Mouse (Mus musculus): ENCODE measurements around the gene Pfkp. TPM values are rescaled to one million over a fixed set of nuclear protein-coding genes. Genes with fewer than 3 reads are reported as not detected.

The Pfkp gene
- polyA plus RNA-seq, 1 experiment from 2014 or later: 16.7 TPM

GRCm38 (mm10) chr13:6632935-6633334, 15.6 kb downstream of the Pfkp start:
- Histone ChIP-seq H3K9me3 (ENCODE audit: control insufficient read depth, low read length) (no peaks in the 10 kb centered on the region), H3K27ac (ENCODE audit: low read depth, low read length) (no peak overlapping the region), H3K4me3 (ENCODE audit: low read length) (no peak overlapping the region), H3K4me1 (ENCODE audit: control insufficient read depth, insufficient read depth, low read length) (peaks cover 10% of the 10 kb centered on the region), H3K36me3 (ENCODE audit: control insufficient read depth, insufficient read depth, low read length) (no peaks in the 10 kb centered on the region), H3K9ac (ENCODE audit: low read depth, low read length) (no peak overlapping the region), H3K4me2 (replicated peaks; ENCODE audit: low read depth, low read length) (no peak overlapping the region), H3K27me3 (ENCODE audit: control insufficient read depth, insufficient read depth, low read length) (no peaks in the 10 kb centered on the region)
- WGBS: 63% methylated on average over 4 of the region's 4 CpGs
- ATAC-seq (ENCODE audit: low FRiP score, low TSS enrichment): no peak

- peaks cover 10% of the 10 kb centered on the region for H3K4me1 ChIP-seq (ENCODE audit: control insufficient read depth, insufficient read depth, low read length)
- no peak overlapping the region for H3K27ac ChIP-seq (ENCODE audit: low read depth, low read length)
- no peaks in the 10 kb centered on the region for H3K9me3 ChIP-seq (ENCODE audit: control insufficient read depth, low read length)
- no peak for ATAC-seq (ENCODE audit: low FRiP score, low TSS enrichment)
- 72% methylated on average over 8 of the region's 8 CpGs for WGBS
- no peaks in the 10 kb centered on the region for H3K36me3 ChIP-seq (ENCODE audit: control insufficient read depth, insufficient read depth, low read length)
- H3K4me3 ChIP-seq (ENCODE audit: low read length): no peak overlapping the region
- H3K9ac ChIP-seq (ENCODE audit: low read depth, low read length): no peak overlapping the region
- no peaks in the 10 kb centered on the region for H3K27me3 ChIP-seq (ENCODE audit: control insufficient read depth, insufficient read depth, low read length)
- no peak overlapping the region for H3K4me2 ChIP-seq (replicated peaks; ENCODE audit: low read depth, low read length)
These were observed 16.1 kb downstream of the Pfkp start for GRCm38 (mm10) chr13:6632513-6632912.

- no peak overlapping the region for H3K4me2 ChIP-seq (replicated peaks; ENCODE audit: low read depth, low read length)
- peaks cover 9% of the 10 kb centered on the region for H3K4me1 ChIP-seq (ENCODE audit: control insufficient read depth, insufficient read depth, low read length)
- no peaks in the 10 kb centered on the region for H3K36me3 ChIP-seq (ENCODE audit: control insufficient read depth, insufficient read depth, low read length)
- no peak overlapping the region for H3K27ac ChIP-seq (ENCODE audit: low read depth, low read length)
- ATAC-seq (ENCODE audit: low FRiP score, low TSS enrichment): no peak
- no peak overlapping the region for H3K4me3 ChIP-seq (ENCODE audit: low read length)
- H3K27me3 ChIP-seq (ENCODE audit: control insufficient read depth, insufficient read depth, low read length): no peaks in the 10 kb centered on the region
- no peaks in the 10 kb centered on the region for H3K9me3 ChIP-seq (ENCODE audit: control insufficient read depth, low read length)
- H3K9ac ChIP-seq (ENCODE audit: low read depth, low read length): no peak overlapping the region
- WGBS: 77% methylated on average over 12 of the region's 12 CpGs
These were observed 16.6 kb downstream of the Pfkp start for GRCm38 (mm10) chr13:6631772-6632510.

GRCm38 (mm10) chr13:6630660-6631059, 17.9 kb downstream of the Pfkp start:
- no peak for ATAC-seq (ENCODE audit: low FRiP score, low TSS enrichment)
- no peaks in the 10 kb centered on the region for H3K36me3 ChIP-seq (ENCODE audit: control insufficient read depth, insufficient read depth, low read length)
- WGBS: over 99% methylated on average over 5 of the region's 5 CpGs
- no peak overlapping the region for H3K4me2 ChIP-seq (replicated peaks; ENCODE audit: low read depth, low read length)
- H3K9me3 ChIP-seq (ENCODE audit: control insufficient read depth, low read length): no peaks in the 10 kb centered on the region
- no peak overlapping the region for H3K4me3 ChIP-seq (ENCODE audit: low read length)
- H3K27ac ChIP-seq (ENCODE audit: low read depth, low read length): no peak overlapping the region
- H3K27me3 ChIP-seq (ENCODE audit: control insufficient read depth, insufficient read depth, low read length): no peaks in the 10 kb centered on the region
- peaks cover 3% of the 10 kb centered on the region for H3K4me1 ChIP-seq (ENCODE audit: control insufficient read depth, insufficient read depth, low read length)
- no peak overlapping the region for H3K9ac ChIP-seq (ENCODE audit: low read depth, low read length)

- Histone ChIP-seq H3K9ac (ENCODE audit: low read depth, low read length) (no peak overlapping the region), H3K27me3 (ENCODE audit: control insufficient read depth, insufficient read depth, low read length) (no peaks in the 10 kb centered on the region), H3K4me2 (replicated peaks; ENCODE audit: low read depth, low read length) (no peak overlapping the region), H3K4me3 (ENCODE audit: low read length) (no peak overlapping the region), H3K4me1 (ENCODE audit: control insufficient read depth, insufficient read depth, low read length) (peaks cover 3% of the 10 kb centered on the region; the same call in 1 of the 2 replicates), H3K9me3 (ENCODE audit: control insufficient read depth, low read length) (no peaks in the 10 kb centered on the region), H3K27ac (ENCODE audit: low read depth, low read length) (no peak overlapping the region), H3K36me3 (ENCODE audit: control insufficient read depth, insufficient read depth, low read length) (no peaks in the 10 kb centered on the region)
- 43% methylated on average over 5 of the region's 5 CpGs for WGBS
- ATAC-seq (ENCODE audit: low FRiP score, low TSS enrichment): no peak; the same call in 1 of the 2 replicates
These were observed 18.6 kb downstream of the Pfkp start for GRCm38 (mm10) chr13:6629927-6630326.

- H3K4me1 ChIP-seq (ENCODE audit: control insufficient read depth, insufficient read depth, low read length): peaks cover 3% of the 10 kb centered on the region; the same call in 1 of the 2 replicates
- WGBS: 78% methylated on average over 14 of the region's 14 CpGs
- no peak overlapping the region for H3K4me2 ChIP-seq (replicated peaks; ENCODE audit: low read depth, low read length)
- no peak overlapping the region for H3K4me3 ChIP-seq (ENCODE audit: low read length)
- no peak overlapping the region for H3K9ac ChIP-seq (ENCODE audit: low read depth, low read length)
- H3K9me3 ChIP-seq (ENCODE audit: control insufficient read depth, low read length): no peaks in the 10 kb centered on the region
- peak; percentile 71 for ATAC-seq (ENCODE audit: low FRiP score, low TSS enrichment)
- no peak overlapping the region for H3K27ac ChIP-seq (ENCODE audit: low read depth, low read length)
- H3K27me3 ChIP-seq (ENCODE audit: control insufficient read depth, insufficient read depth, low read length): no peaks in the 10 kb centered on the region
- no peaks in the 10 kb centered on the region for H3K36me3 ChIP-seq (ENCODE audit: control insufficient read depth, insufficient read depth, low read length)
These were observed 19.4 kb downstream of the Pfkp start for GRCm38 (mm10) chr13:6628998-6629764.

GRCm38 (mm10) chr13:6628261-6628660, 20.3 kb downstream of the Pfkp start:
- H3K27ac ChIP-seq (ENCODE audit: low read depth, low read length): no peak overlapping the region
- no peaks in the 10 kb centered on the region for H3K27me3 ChIP-seq (ENCODE audit: control insufficient read depth, insufficient read depth, low read length)
- H3K4me2 ChIP-seq (replicated peaks; ENCODE audit: low read depth, low read length): no peak overlapping the region
- H3K9me3 ChIP-seq (ENCODE audit: control insufficient read depth, low read length): no peaks in the 10 kb centered on the region
- H3K4me1 ChIP-seq (ENCODE audit: control insufficient read depth, insufficient read depth, low read length): no peaks in the 10 kb centered on the region
- no peak for ATAC-seq (ENCODE audit: low FRiP score, low TSS enrichment)
- no peak overlapping the region for H3K9ac ChIP-seq (ENCODE audit: low read depth, low read length)
- WGBS: 87% methylated on average over 3 of the region's 3 CpGs
- H3K4me3 ChIP-seq (ENCODE audit: low read length): no peak overlapping the region
- no peaks in the 10 kb centered on the region for H3K36me3 ChIP-seq (ENCODE audit: control insufficient read depth, insufficient read depth, low read length)

GRCm38 (mm10) chr13:6627352-6627751, 21.2 kb downstream of the Pfkp start:
- Histone ChIP-seq H3K27me3 (ENCODE audit: control insufficient read depth, insufficient read depth, low read length) (no peaks in the 10 kb centered on the region), H3K9me3 (ENCODE audit: control insufficient read depth, low read length) (no peaks in the 10 kb centered on the region), H3K27ac (ENCODE audit: low read depth, low read length) (no peak overlapping the region), H3K9ac (ENCODE audit: low read depth, low read length) (no peak overlapping the region), H3K36me3 (ENCODE audit: control insufficient read depth, insufficient read depth, low read length) (no peaks in the 10 kb centered on the region), H3K4me2 (replicated peaks; ENCODE audit: low read depth, low read length) (no peak overlapping the region), H3K4me3 (ENCODE audit: low read length) (no peak overlapping the region), H3K4me1 (ENCODE audit: control insufficient read depth, insufficient read depth, low read length) (no peaks in the 10 kb centered on the region)
- ATAC-seq (ENCODE audit: low FRiP score, low TSS enrichment): no peak
- 95% methylated on average over 3 of the region's 3 CpGs for WGBS

- ATAC-seq (ENCODE audit: low FRiP score, low TSS enrichment): no peak
- Histone ChIP-seq H3K9me3 (ENCODE audit: control insufficient read depth, low read length) (no peaks in the 10 kb centered on the region), H3K4me1 (ENCODE audit: control insufficient read depth, insufficient read depth, low read length) (no peaks in the 10 kb centered on the region), H3K4me3 (ENCODE audit: low read length) (no peak overlapping the region), H3K27ac (ENCODE audit: low read depth, low read length) (no peak overlapping the region), H3K27me3 (ENCODE audit: control insufficient read depth, insufficient read depth, low read length) (no peaks in the 10 kb centered on the region), H3K4me2 (replicated peaks; ENCODE audit: low read depth, low read length) (no peak overlapping the region), H3K9ac (ENCODE audit: low read depth, low read length) (no peak overlapping the region), H3K36me3 (ENCODE audit: control insufficient read depth, insufficient read depth, low read length) (no peaks in the 10 kb centered on the region)
- 70% methylated on average over 4 of the region's 4 CpGs for WGBS
These were observed 22.0 kb downstream of the Pfkp start for GRCm38 (mm10) chr13:6626508-6627114.

Measured in kidney, embryonic 14.5 days (tissue).